Mouse (Mus musculus) retina, adult 2 months (tissue): ENCODE measurements around the gene Mettl23.
"Not testable (repeated sequence)": the region's sequence is repeated elsewhere in the genome, so short reads cannot be mapped to it uniquely, and the experiment has no call there.

ENCODE experiments used
- DNase-seq: peaks from one replicate; pipeline ENCODE4 v3.0.0-alpha.2; 2012; ENCODE audit warnings: low read depth, low spot score

Gene Mettl23

DNA sequence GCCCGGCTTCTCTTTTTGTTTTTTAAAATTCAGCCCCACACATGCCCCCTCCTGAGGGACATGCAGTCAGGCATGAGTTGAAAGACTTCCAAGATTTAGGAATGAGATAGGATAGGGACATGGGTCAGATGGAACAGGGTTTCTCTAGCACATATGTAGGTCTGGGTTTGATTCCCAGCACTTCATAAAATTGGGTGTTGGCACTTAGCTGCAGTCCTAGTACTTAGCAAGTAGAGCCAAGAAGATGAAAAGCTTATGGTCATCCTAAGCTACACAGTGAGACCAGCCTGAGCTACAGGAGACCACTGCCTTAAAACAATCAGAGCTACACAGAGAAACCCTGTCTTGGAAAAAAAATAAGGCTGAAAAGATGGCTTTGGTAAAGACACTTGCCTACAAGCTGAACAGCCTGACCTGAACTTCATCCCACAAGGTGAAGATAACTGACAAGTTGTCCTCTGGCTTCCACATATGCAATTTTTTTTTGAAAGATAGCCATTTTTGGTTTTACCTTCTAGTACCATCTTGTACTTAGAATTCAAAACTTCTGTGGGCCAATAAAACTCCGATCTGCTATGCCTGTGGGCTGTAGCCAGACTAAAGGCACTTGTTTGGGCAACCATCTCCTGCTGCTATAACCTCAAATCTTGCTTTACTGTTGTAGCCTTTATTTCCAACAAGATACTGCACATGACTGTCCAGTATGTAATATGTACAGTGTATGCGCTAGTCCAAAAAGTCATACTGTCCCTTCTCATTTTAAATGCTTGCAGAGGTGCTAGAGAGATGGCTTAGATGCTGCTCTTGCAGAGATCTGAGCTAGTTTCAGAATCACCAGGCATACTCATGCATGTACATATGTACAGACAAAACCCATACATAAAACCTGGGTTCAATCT lies 4.4 kb downstream of the Mettl23 start:
- no peak for DNase-seq

DNA sequence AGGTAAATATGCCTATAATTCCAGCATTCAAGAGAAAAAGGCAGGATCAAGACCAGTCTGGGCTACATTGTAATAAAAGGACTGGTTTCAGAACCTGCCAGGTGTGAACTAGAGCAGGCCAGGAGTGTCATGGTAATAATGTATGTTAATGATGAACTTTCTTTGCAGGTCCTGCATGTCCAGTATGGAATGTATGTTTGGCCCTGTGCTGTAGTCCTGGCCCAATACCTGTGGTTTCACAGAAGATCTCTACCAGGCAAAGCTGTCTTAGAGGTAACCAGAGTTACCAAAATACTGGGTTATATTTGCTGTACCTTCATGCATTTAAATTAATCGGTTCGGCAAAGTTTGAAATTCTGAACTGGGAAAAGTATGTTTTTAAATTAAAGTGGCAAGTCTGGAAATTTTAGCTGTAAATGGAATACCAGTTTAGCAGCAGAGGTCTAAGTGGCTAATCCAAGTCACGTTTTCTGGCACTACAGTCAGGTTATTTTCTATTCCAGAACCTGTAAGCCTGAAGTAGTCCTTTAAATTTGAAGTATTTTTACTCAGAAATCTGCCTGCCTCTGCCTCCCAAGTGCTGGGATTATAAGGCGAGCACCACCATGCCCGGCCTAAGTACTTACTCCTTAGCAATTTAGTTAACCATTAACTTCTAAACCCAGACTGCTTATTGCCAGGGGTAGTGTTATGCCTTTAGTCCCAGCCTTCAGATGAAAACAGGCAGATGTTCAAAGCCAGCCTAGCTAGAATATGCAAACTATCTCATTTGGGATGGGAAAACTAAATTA lies 5.2 kb downstream of the Mettl23 start:
- DNase-seq: no peak

DNA sequence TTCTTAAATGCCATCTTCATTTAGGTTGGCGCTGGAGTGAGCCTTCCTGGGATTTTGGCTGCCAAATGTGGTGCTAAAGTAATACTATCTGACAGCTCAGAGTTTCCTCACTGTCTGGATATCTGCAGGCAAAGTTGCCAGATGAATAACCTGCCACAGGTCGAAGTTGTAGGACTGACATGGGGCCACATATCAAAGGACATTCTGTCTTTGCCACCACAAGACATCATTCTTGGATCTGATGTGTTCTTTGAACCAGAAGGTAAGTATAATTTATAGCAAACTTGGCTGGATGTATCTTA lies 5.8 kb downstream of the Mettl23 start:
- not testable (repeated sequence) for DNase-seq

DNA sequence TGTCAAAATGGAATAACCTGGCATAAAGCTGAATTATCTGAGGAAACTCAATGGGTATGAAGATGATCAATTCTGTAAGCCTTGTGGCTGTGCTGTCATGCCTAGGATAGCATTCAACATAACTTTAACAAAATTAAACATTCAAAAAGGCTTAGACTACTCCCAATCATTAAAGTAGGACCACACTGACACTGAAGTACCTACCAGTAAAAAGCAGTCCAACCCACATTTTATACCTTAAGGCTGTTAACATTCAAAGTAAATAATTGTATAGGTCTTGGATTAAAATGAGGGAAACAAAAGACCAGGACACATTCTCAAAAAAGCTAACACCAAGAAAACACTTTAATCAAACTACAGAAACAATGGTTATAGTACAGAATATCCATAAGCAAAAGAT lies 6.5 kb downstream of the Mettl23 start:
- no peak for DNase-seq

DNA sequence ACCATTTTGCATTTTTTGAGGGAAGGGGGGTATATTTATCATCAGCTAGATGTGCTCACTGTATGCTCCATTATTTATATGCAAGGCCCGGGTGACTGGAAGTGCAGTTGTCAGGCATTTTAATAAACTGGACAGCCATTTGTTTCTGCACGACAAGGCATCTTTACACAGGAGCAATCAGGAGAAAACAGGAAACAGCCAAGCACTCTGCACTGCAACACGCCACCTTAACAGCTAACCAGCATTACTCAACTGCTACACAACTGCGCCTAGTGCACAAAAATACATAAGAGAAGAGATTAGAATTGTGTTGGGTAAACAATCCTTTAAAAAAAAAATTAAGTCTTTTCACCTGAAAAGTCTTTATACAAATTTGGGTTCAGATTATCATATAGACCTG lies 7.0 kb downstream of the Mettl23 start:
- DNase-seq: no peak

DNA sequence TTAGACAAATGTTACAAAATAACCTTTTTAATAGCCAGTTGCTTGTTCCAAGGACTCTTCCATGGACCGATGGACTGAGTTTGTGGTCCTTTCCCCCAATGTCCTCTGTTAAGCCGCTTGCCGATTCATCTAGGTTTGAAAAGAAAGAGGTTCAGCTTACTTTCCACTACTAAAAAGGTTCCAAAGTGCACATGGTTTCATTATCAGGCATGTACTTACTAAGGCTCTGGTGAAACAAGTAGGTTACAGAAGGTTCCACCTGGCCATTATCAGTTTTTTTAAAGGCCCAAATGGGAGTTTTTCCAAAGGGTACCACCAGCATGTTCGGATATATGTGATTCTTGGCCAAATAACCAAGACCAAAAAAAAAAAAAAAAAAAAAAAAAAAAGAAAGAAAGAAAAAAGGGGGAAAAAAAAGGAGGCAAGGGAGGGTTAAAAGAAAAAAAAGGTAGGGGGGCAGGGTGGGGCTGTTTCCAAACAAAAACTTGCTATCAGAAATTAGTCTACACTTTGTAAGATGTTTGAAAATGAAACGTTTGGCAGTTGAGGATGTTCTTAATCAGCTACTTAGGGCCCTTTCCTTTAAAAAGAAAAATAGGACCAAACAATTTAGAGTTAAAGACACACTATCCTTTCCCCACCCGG lies 7.9 kb downstream of the Mettl23 start:
- DNase-seq: no peak

DNA sequence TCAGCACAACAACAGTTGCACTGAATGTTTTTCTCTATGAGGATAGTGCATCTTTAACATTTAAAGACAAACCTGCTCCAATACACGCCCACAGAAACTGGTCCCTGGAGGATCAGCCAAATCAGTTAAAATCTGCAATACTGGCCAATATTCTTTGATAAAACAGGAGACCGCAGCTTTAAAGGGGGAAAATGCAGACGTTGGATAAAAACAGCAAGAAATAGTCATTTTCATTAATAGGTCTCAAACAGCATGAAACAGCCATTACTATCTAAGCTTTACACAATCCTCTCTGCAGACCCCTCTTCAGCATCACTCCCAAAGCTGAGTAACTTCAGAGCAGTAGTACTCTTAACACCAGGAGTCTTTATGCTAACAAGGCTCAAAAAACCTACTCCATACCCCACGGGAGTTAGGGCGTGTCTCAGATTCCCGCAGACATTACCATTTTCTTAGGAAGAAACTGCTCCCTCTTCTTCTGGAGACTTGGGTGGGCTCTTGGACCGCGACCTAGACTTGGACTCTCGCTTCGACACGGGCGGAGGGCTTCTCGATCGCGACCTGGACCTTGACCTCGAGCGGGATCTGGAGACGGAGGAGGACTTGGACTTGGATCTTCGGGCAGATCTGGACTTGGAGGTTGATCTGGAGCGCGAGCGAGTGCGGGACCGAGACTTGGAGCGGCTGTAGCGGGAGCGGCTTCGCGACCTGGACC lies 8.7 kb downstream of the Mettl23 start:
- no peak for DNase-seq

DNA sequence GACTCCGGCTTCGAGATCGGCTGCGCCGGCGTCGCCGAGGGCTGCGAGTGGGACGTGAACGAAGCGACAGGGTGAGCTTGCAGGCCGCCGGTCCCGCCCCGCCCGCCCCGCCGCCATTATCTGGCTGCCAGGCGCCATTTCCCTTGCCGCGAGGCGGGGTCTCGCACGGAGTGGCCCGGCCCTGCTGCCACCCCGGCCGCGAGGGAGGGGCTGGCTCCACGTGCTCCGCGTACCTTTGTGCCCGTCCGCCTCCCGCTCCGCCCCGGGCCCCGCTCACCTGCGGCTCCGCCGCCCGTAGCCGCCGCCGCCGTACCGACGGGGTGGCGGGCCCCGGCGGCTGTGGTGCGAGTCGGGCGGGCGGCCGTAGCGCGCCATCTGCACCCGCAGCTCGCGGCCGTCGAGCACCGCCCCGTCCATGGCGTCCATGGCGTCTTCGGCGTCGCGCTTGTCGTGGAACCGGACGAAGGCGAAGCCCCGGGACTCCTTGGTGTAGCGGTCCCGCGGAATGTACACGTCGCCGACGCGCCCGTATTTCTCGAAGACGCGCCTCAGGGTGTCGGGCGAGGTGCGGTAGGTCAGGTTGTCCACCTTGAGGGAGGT lies 9.3 kb downstream of the Mettl23 start, which contains the start of gene Mfsd11:
TSS of gene Mfsd11 (plus strand) at position 150 of the 600 bp plus-strand sequence.
- DNase-seq: no peak

DNA sequence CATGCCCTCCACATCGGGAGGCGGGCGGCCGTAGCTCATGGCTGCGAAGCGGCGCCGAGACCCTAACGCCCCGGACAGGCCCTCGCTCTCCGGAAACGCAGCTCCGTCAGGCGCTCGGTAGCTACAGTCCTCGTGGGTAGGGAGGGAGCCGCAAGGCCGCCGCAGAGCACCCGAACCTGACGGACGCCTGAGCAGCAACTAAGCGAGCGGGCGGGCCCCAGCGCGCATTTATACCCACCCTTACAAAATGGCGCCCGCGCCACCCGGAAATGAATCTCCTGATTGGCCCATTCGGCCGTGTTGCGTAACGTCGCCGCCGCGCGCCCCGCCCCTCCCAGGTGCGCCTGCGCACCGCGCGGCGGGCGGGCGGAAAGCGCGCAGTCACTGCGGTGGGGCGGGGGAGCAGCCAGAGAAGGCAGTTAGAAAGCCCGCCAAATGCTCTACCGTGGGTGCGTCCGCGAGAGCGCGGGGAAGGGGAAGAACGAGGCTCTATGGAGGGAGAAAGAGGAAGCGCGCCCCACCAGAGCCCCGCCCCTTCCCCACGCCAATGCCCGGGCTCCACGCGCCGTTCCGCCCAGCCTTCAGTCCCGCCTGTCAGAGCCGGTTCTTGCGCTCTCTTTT lies 9.9 kb downstream of the Mettl23 start, which contains the start of gene Srsf2:
TSS of gene Srsf2 (minus strand) at position 204 of the 621 bp plus-strand sequence.
- peak; percentile 93 for DNase-seq

DNA sequence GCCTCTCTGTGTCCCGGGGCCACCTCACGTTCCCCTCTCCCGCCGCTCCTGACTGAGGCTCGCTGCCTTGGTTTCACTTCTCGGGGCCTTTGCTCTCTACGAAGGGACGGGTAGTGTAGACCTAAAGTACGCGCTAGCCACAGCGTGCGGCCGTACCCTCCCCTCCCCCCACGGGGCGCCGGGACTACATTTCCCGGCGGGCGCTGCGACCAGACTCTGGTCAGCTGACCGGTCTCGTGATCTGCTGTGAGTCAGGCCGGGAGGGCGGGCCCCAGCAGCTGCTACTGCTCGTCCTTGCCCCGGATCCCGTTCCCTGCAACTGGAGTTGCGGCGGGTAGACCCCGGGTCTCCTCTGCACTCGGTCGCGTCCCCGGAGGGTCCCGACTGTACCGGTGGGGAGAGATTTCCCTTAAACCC lies 10.4 kb downstream of the Mettl23 start:
- DNase-seq: peak; percentile 86

DNA sequence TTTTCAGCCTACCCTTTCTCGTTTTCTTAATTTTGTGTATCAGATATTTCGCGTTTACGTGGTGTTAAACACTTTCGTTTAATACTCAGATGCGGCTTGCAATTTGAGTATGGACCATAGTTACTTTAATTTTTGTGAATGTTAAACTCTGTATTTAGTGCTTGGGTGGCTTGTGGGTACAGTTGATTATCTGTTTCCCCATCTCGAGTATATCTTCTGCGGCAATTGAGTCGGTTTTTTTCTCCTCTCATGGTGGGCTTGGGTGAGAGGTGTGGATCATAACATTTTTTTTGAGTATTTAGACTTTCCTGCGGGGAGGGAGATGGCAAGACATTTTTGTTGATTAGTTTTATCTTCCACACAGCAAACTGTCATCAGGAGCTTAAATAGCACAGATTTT lies 11.2 kb downstream of the Mettl23 start:
- DNase-seq: no peak

DNA sequence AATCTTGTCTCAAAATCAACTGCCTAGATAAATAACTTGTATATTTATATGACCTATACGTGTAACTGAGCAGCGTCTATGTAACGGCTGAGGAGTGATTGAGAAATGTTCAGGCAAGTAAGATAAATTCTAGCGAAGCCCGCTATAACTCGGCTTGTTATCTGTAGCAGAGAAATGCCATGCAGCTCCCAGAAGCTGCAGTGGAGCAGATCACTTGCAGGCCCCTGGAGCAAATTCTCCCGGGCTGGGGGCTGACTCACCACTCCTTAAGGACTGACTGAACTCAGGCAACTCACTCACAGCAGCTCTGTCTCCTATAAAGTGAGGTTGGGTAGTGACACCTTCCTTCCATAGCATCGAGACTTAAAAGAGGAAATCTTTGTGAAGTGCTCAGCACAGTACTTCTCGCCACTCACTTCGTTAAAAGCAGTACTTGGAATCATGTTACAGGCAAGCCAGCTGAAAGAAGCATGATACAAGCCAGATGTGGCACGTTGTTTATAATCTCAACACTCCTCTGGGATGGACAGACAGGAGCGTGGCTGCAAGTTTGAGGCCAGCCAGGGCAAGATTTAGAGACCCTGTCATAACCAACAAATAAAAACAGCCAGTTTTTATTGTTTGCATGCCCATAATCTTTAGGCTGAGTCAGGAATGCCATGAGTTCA lies 14.2 kb downstream of the Mettl23 start:
- no peak for DNase-seq

DNA sequence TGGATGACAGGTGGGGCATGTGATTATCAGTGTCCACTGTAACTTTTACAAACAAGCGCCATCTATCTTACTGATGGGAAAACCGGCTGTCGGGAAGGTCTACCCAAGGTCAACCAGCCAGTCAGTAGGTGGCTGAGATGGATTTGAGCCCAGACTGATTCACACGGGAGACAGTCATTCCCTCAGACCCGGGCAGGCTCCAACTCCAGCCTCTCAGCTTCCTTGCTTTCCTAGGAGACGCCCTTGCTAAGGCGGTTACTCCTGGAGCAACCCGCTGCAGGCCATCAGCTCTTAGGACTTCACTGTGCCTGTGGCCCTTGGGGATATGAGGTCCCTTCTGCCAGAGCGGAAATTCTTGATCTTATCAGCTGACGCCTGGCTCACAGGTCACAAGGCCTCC lies 21.4 kb downstream of the Mettl23 start:
- DNase-seq: no peak

DNA sequence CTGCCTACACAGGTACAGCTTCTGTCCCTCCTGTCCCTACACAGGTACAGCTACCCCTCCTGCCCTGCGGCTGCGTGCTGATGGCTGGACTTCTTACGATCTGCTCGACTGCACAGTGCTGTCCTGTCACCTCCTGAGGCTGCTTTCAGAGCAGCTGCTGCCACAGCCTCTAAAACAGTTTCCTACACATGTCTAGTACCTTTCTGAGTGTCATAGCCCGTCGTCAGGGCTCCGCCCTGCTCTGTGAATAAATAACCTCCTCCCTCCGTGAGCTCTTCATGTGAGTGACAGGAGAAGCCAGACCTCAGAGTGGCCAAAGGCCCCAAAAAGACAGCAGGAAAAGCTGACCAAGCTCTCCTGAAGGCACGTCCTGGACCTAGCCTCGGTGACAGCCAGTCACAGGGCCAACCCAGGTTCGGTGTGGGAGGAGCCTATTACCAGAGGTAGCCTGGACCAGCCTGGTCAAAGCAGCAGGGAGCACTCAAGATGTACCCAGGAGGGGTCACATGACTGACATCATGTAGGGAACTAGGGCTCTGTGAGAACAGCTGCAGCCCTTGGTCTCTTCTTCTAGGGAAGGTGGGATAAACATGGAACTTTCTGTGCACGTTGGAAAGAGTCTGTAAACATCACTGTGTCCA lies 23.0 kb downstream of the Mettl23 start:
- DNase-seq: no peak

DNA sequence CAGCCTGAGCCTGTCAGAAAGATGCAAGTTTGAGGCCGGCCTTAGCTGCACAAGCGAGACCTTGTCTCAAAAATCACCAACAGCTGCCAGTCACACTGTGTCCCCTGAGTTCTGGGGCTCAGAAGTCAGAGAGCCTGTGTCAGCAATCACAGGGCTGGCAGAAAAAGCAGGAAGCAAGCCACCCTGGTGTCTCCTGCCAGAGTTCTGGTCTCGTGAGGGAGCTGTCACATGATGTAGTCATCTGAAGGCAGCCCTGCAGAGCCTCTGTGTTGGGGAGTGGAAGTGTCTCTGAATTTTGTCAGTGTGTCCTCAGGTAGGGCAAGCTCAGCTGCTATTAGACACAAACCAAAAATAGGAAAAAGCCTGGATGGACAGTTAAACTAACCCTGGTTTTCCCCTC lies 25.1 kb downstream of the Mettl23 start:
- no peak for DNase-seq

DNA sequence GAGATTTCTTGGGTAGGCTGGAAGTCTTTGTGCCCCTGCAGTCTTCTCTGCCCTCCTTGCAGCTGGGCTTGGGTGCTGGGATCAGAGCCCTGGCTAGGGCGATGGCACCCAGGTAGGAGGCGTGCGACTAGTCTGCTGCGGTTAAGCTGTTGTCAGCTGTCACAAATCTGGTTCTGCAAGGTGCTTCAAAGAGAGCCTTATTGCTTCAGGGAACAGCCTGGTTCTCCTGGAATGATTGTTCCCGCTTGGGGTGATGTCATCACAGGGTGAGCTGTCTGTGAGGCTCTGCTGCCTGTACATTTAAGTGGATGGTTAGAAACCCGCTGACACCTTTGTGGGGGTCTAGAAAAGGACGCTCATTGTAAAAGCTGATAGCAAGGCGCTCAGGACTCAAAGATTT lies 26.1 kb downstream of the Mettl23 start:
- DNase-seq: no peak

DNA sequence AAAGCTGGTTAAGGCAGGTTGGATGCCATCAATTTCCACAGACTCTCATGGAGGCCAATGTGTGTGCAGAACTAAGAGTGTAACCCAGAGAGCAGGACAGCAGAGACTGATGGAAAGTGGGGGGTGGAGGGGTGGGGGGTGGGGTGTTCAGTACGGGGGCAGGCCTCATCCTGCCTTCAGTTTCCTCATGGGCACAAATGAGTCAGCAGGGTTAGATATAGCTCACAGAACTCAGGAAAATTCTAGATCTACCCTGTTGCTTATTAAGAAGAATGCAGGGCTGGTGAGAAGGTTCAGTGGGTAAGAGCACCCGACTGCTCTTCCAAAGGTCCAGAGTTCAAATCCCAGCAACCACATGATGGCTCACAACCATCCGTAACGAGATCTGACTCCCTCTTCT lies 26.6 kb downstream of the Mettl23 start:
- no peak for DNase-seq

DNA sequence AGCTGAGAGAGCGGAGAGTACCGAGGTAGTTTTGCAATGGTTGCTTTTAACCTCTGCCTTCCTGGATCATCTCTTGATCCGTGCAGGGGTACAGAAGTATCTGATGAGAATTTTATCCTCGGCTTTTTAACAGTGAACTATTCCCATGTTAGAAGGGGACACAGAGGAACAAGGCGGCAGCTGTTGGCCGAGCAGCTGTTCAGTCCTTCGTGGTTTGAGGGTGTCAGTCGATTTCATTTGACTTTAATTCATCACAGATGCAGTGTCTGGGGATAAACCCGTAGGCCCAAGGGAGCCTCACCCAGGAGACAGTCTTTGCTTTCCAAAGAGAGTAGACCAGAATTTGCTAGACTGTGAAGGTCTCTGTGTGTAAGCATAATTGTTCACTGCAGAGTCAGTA lies 28.5 kb downstream of the Mettl23 start:
- no peak for DNase-seq

DNA sequence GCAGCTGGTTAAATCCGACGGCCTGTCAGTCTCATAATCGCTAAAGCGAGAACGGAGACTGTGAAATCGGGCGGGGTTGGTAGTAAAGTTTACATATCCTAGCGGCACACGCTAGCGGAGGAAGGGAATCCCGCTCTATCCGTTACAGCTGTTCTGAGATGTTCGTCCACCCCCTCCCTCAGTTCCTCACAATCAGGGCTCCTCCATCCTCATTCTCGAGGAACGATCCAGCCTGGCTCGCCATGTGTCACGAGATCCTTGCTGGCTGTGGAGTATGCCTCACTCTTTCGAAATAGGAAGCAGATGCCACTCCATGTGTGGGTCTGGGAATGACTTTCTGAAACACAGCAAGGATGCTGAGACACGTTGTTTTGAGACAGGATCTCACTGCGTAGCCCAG lies 30.9 kb downstream of the Mettl23 start:
- no peak for DNase-seq

DNA sequence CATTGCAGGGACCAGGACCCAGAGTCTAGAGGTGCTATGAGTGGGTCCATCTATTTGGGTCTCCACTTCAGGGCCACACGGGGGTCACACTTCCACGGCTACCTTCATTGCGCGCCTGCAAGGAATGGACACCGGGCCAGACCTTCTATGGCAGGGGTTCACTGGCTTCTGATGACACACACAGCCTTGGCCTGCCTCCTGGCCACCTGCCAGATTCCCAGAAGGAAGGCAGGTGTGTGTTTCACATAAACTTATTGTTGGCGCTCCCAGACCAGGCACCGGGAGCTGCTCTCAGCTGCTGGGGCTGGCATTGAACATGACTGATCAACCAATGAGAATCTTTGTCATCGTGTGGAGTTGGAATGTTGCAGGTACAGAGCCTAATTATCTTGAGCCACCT lies 35.4 kb downstream of the Mettl23 start:
- no peak for DNase-seq
